Mouse (Mus musculus) hindbrain, embryonic 16.5 days (tissue): ENCODE results near the gene Slc35e3. TPM values are rescaled to one million over a fixed set of nuclear protein-coding genes. Genes with fewer than 3 reads are reported as not detected.

Experiments
- ATAC-seq: fragments of 200-750 bp; cut with Nextera tagmentation; 2 replicates; pipeline ENCODE4 v1.8.0; 2017; ENCODE audit warnings: moderate TSS enrichment, moderate library complexity
- H3K27ac ChIP-seq: fragments of 300-500 bp; sonication (generic); 2 replicates; pipeline ENCODE4 v1.5.1; 2014; ENCODE audit warnings: low read depth, mild to moderate bottlenecking, control low read depth, low read length, moderate library complexity
- H3K27me3 ChIP-seq: fragments of 300-500 bp; sonication (generic); replicated peaks from 2 replicates; pipeline ENCODE4 v1.6.1; 2014; ENCODE audit warnings: low read length; ENCODE audit not compliant: control insufficient read depth, insufficient read depth
- H3K36me3 ChIP-seq: fragments of 300-500 bp; sonication (generic); 2 replicates; pipeline ENCODE4 v1.6.1; 2014; ENCODE audit warnings: mild to moderate bottlenecking, low read length, moderate library complexity, mixed read lengths; ENCODE audit not compliant: control insufficient read depth, insufficient read depth
- H3K4me1 ChIP-seq: fragments of 300-500 bp; sonication (generic); 2 replicates; pipeline ENCODE4 v1.6.1; 2014; ENCODE audit warnings: low read depth, low read length; ENCODE audit not compliant: control insufficient read depth, insufficient read depth
- H3K4me2 ChIP-seq: fragments of 300-500 bp; sonication (generic); 2 replicates; pipeline ENCODE4 v1.6.1; 2014; ENCODE audit warnings: mild to moderate bottlenecking, low read length, control low read depth, moderate library complexity
- H3K4me3 ChIP-seq: fragments of 300-500 bp; sonication (generic); 2 replicates; pipeline ENCODE4 v1.5.1; 2014; ENCODE audit warnings: mild to moderate bottlenecking, low read length, control low read depth, moderate library complexity
- H3K9ac ChIP-seq: fragments of 300-500 bp; sonication (generic); 2 replicates; pipeline ENCODE4 v1.6.1; 2014; ENCODE audit warnings: low read depth, mild to moderate bottlenecking, control low read depth, low read length, moderate library complexity
- H3K9me3 ChIP-seq: fragments of 300-500 bp; sonication (generic); 2 replicates; pipeline ENCODE4 v1.6.1; 2014; ENCODE audit warnings: mild to moderate bottlenecking, low read length, moderate library complexity; ENCODE audit not compliant: control insufficient read depth
- WGBS: fragments of 180-500 bp; shearing (Covaris S2); extraction: QIAGEN DNeasy Blood & Tissue Kit; methylation state at CpG from one replicate; pipeline ENCODE4 v1.1.7; 2014; 5-methylcytosine and 5-hydroxymethylcytosine counted together
- polyA plus RNA-seq: library from polyadenylated mRNA; unstranded; fragments of >200 nt; fragmentation: Nextera tagmentation; extraction: Ambion mirVana; gene quantifications from 2 replicates; pipeline ENCODE4 v1.2.1, GENCODE M21; 2015

The Slc35e3 gene
- polyA plus RNA-seq, 1 experiment from 2014 or later, result 27.7 TPM

DNA sequence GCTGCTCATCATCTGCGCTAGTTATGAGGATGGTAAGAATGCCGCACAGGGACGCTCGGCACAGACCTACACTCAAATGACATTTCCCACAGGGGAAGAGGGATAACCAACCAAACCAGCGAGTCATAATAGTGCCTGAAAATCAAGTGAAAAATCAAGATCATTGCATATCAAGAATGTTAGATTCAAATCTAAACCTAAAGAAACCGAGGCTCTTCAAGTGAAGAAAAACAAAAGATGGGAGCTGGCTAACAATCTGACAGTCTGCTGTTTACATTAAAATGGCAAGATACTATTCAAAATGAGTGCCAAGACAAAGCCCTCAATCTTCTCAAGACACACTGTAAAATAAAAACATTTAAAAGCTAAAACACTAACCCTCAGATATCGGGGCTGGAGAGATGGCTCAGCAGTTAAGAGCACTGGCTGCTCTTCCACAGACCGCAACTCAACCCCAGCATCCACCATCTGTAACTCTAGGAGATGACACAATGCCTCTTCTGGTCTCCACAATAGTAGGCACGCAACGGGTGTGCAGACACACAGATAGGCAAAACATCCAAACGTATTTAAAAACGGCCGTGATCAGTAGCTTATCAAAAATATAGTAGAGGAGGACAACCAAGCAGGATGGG is 37.7 kb upstream of the Slc35e3 start:
- Histone ChIP-seq H3K4me2 (no peak overlapping the region), H3K4me3 (no peak overlapping the region), H3K36me3 (peaks cover 24% of the 10 kb centered on the region), H3K4me1 (no peaks in the 10 kb centered on the region), H3K27me3 (no peaks in the 10 kb centered on the region), H3K9me3 (no peaks in the 10 kb centered on the region), H3K27ac (no peak overlapping the region), H3K9ac (no peak overlapping the region)
- WGBS, result 97% methylated on average over 13 of the region's 13 CpGs
- ATAC-seq, result no peak

DNA sequence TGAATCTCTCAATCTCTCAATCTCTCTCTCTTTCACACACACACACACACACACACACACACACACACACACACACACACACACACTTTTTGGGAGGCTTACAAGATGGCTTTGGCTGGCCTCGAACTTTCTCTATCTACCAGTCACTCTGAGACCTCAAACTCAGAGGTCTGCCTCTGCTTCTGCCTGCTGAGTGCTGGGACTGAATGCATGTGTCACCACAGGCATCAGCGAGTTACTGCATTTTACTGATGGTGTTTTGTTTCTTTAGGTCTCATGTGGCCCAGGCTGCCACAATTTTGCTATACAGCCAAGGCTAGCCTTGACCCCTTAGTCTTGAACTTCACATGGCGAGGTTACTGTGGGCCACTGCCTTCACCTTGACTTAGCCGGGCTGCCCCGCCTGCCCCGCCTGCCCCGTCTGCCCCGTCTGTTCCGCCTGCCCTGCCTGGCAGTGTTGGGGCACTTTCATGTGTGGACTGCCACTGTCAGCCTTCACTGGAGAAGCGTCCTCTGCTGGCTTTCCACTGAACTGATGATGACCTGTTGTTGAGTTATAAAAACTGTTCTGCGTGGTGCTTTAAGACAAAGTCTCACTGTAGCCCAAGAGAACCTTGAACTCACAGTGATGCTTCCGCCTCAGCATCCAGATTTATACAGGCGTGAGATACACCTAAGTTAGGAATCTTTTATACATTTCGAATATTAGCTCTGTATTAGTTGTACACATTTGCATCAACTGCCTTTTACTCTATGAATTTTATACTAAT is 36.5 kb upstream of the Slc35e3 start:
- H3K36me3 ChIP-seq, result peaks cover 29% of the 10 kb centered on the region
- no peak overlapping the region for H3K4me2 ChIP-seq
- no peak overlapping the region for H3K27ac ChIP-seq
- H3K9ac ChIP-seq, result no peak overlapping the region
- H3K4me1 ChIP-seq, result no peaks in the 10 kb centered on the region
- ATAC-seq, result no peak
- no peak overlapping the region for H3K4me3 ChIP-seq
- 96% methylated on average over 14 of the region's 14 CpGs for WGBS
- H3K9me3 ChIP-seq, result no peaks in the 10 kb centered on the region
- no peaks in the 10 kb centered on the region for H3K27me3 ChIP-seq

DNA sequence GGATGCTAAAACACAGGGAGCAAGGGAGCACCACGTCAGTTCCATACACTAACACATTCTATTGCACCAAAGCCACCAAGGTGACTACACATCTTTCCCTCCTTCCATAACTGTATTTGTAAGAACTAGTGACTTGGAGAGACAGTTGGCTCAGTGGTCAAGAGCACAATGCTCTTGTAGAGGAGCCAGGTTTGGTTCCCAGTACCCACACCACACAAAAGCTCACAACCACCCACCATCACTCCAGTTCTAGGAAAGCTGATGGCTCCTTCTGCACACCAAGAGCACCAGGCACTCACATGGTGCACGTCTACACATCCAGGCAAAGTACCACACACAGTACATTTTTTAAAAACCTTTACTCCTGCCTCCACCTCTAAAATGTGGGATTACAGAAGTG is 35.9 kb upstream of the Slc35e3 start:
- peaks cover 29% of the 10 kb centered on the region for H3K36me3 ChIP-seq
- H3K9me3 ChIP-seq, result no peaks in the 10 kb centered on the region
- H3K4me1 ChIP-seq, result no peaks in the 10 kb centered on the region
- 98% methylated on average over 2 of the region's 2 CpGs for WGBS
- H3K9ac ChIP-seq, result no peak overlapping the region
- no peak overlapping the region for H3K27ac ChIP-seq
- no peak overlapping the region for H3K4me2 ChIP-seq
- H3K27me3 ChIP-seq, result no peaks in the 10 kb centered on the region
- ATAC-seq, result no peak
- no peak overlapping the region for H3K4me3 ChIP-seq

DNA sequence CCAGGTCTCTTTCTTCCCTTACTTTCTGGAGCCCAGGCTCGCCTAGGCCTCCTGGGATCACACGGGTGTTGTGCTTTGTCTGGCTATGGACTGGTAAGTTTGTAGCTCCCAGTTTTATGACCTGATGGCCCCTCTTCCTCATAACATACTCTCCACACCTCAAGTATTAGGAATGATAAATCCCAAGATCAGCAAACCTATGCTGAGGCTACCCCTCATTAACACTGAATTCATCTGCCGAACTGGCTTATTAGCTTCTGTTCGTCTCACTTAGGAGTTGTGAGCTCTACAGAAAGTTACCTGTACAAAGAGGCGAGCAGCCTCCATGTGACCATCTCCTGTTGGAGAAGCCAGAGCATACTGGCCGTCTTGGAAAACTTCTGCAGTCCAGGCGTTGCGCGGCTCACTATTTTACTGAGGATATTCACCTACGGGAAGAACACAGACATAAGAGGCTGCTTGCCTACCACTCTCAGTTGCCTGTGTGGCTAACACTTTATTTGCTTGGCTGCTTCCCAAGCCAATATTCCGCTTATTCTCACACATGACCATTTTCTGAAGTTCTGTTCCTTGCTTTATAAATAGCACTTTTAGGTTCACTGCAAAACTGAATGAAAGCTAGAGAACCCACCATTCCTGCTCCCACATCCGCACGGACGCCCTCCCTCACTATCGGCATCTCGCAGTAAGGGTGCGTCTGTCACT is 35.0 kb upstream of the Slc35e3 start:
- peaks cover 23% of the 10 kb centered on the region for H3K36me3 ChIP-seq
- H3K27ac ChIP-seq, result no peak overlapping the region
- no peaks in the 10 kb centered on the region for H3K27me3 ChIP-seq
- H3K4me2 ChIP-seq, result no peak overlapping the region
- no peak for ATAC-seq
- H3K9me3 ChIP-seq, result no peaks in the 10 kb centered on the region
- no peak overlapping the region for H3K4me3 ChIP-seq
- H3K4me1 ChIP-seq, result no peaks in the 10 kb centered on the region
- H3K9ac ChIP-seq, result no peak overlapping the region
- 96% methylated on average over 17 of the region's 17 CpGs for WGBS

DNA sequence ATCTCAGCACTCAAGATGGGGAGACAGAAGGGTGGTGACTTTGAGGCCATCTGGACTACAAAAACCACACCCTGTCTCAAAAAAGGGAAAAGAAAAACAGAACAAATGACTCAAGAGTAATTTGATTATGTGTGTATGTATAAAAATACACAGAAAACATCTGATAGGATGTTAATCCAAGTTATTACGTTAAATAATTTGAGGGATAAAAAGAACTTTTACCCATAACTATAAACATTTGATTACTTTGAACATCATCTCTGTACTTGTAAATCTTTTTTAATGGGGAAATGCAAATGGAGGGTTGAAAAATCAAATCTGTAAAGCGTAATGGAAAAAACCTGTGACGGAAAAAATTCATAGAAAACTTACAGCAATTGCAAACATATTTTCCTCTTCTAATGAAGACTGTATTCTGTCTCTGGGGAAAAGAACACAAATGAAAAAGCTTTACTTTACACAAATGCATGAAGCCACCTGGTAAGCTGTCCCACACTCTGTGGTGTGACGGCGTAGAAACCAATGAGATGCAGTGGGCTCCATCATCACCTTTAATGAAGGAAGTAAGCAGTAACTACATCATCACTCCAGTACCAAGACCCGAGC is 34.2 kb upstream of the Slc35e3 start:
- H3K27ac ChIP-seq, result no peak overlapping the region
- H3K4me2 ChIP-seq, result no peak overlapping the region
- H3K4me3 ChIP-seq, result no peak overlapping the region
- H3K9ac ChIP-seq, result no peak overlapping the region
- no peaks in the 10 kb centered on the region for H3K9me3 ChIP-seq
- peaks cover 22% of the 10 kb centered on the region for H3K36me3 ChIP-seq
- no peak for ATAC-seq
- WGBS, result 92% methylated on average over 6 of the region's 6 CpGs
- H3K27me3 ChIP-seq, result no peaks in the 10 kb centered on the region
- no peaks in the 10 kb centered on the region for H3K4me1 ChIP-seq

DNA sequence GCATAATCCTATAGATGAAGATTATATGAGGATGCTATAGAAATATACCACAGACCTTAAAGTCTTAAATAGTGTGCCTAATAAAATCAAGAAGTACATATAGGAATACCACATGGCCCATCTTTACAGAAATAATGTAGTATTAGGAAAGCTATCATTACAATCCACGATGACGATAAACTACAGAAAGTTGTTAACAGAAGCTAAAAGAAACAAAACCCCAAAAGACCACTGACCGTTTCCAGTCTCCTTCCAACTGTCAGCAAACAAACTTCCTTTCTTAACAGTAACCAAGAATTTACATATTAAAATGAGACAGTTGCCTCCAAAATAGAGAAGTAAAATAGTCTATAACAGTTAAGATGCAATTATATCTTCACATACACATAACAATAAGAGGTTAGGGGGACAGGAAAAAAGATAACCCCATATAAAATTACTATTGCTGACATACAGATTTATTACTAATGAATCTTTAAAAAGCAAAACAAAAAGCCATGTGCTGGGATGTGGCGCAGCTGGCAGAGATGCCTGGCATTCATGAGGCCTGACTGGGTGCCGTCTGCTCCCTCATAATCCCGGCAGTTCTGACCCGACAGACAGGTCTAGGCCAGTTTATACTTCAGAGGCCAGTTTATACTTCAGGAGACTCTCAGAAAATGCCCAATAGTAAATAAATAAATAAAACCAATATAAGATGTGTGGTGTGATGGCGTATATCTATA is 33.6 kb upstream of the Slc35e3 start:
- Histone ChIP-seq H3K36me3 (peaks cover 22% of the 10 kb centered on the region), H3K9me3 (no peaks in the 10 kb centered on the region), H3K4me2 (no peak overlapping the region), H3K27ac (no peak overlapping the region), H3K27me3 (no peaks in the 10 kb centered on the region), H3K9ac (no peak overlapping the region), H3K4me3 (no peak overlapping the region), H3K4me1 (no peaks in the 10 kb centered on the region)
- 88% methylated on average over 8 of the region's 8 CpGs for WGBS
- ATAC-seq, result no peak

DNA sequence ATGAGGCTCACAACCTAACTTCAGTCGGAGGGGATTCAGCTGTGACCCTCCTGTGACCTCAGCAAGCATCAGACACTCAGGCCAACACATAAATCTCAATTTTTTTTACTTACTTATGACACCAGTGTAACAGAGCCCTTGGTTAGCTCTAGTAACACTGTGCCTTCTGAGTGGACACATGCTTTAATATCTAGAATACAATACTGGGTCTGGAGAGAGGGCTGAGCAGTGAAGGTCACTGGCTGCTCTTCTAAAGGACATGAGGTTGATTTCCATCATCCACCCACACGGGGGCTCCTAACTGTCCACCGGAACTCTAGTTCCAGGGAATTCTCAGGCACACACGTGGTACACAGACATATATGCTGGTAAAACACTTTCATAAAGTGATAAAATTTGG is 32.8 kb upstream of the Slc35e3 start:
- no peaks in the 10 kb centered on the region for H3K27me3 ChIP-seq
- no peak overlapping the region for H3K27ac ChIP-seq
- ATAC-seq, result no peak
- no peak overlapping the region for H3K9ac ChIP-seq
- no peak overlapping the region for H3K4me3 ChIP-seq
- WGBS, result 91% methylated on average over 4 of the region's 4 CpGs
- no peak overlapping the region for H3K4me2 ChIP-seq
- peaks cover 27% of the 10 kb centered on the region for H3K36me3 ChIP-seq
- H3K9me3 ChIP-seq, result no peaks in the 10 kb centered on the region
- no peaks in the 10 kb centered on the region for H3K4me1 ChIP-seq

DNA sequence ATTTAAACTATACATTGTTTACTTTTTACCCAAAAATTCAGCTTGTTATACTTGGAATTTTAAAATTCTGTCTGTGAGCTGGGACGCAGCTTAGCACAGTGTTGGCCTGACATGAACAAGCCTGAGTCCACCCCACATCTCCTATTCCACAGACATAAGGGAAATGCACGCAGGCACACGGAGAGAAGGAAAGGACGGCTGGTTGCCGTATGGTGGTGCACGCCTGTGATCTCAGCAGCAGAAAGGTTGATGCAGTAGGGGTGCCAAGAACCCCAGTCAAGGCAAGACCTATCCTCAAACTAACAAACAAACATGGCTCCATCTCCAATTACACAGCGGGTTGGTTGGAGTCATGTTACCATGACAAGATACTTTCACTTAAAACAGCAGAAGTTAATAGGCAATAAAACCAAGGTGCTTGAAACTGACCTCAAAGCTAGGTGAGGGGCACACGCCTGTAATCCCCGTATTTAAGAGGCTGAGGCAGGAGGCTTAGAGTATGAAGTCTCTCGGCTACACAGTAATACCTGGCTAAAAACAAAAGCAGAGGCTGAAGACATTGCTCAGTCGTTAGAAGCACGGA is 32.3 kb upstream of the Slc35e3 start:
- no peak for ATAC-seq
- Histone ChIP-seq H3K4me2 (no peak overlapping the region), H3K4me1 (no peaks in the 10 kb centered on the region), H3K27ac (no peak overlapping the region), H3K9me3 (no peaks in the 10 kb centered on the region), H3K9ac (no peak overlapping the region), H3K4me3 (no peak overlapping the region), H3K36me3 (peaks cover 28% of the 10 kb centered on the region), H3K27me3 (no peaks in the 10 kb centered on the region)
- WGBS, result 97% methylated on average over 12 of the region's 12 CpGs
